Mouse (Mus musculus) midbrain, embryonic 14.5 days (tissue): Measurements from ENCODE around the gene Mtx2. TPM values are rescaled to one million over a fixed set of nuclear protein-coding genes. Genes with fewer than 3 reads are reported as not detected.

ENCODE experiments used
- ATAC-seq: fragments of 200-750 bp; cut with Nextera tagmentation; 2 replicates; pipeline ENCODE4 v1.8.0; 2017; ENCODE audit warnings: moderate number of reproducible peaks, moderate library complexity; ENCODE audit not compliant: low FRiP score, low TSS enrichment
- DNase-seq: peaks from one replicate; pipeline ENCODE4 v3.0.0-alpha.2; 2015
- H3K27ac ChIP-seq: fragments of 300-500 bp; sonication (generic); replicated peaks from 2 replicates; pipeline ENCODE4 v1.5.1; 2014; ENCODE audit warnings: mild to moderate bottlenecking, low read depth, low read length, moderate library complexity
- H3K27me3 ChIP-seq: fragments of 300-500 bp; sonication (generic); 2 replicates; pipeline ENCODE4 v1.6.1; 2014; ENCODE audit warnings: low read length, control low read depth, mixed read lengths; ENCODE audit not compliant: control insufficient read depth, insufficient read depth
- H3K36me3 ChIP-seq: fragments of 300-500 bp; sonication (generic); 2 replicates; pipeline ENCODE4 v1.6.1; 2014; ENCODE audit warnings: low read length, control low read depth; ENCODE audit not compliant: control insufficient read depth, insufficient read depth
- H3K4me1 ChIP-seq: fragments of 300-500 bp; sonication (generic); 2 replicates; pipeline ENCODE4 v1.6.1; 2014; ENCODE audit warnings: mild to moderate bottlenecking, antibody characterized with exemption, low read length, control low read depth; ENCODE audit not compliant: control insufficient read depth, insufficient read depth
- H3K4me2 ChIP-seq: fragments of 300-500 bp; sonication (generic); 2 replicates; pipeline ENCODE4 v1.6.1; 2014; ENCODE audit warnings: mild to moderate bottlenecking, low read length, moderate library complexity
- H3K4me3 ChIP-seq: fragments of 300-500 bp; sonication (generic); replicated peaks from 2 replicates; pipeline ENCODE4 v1.5.1; 2014; ENCODE audit warnings: low read depth, low read length
- H3K9ac ChIP-seq: fragments of 300-500 bp; sonication (generic); replicated peaks from 2 replicates; pipeline ENCODE4 v1.6.1; 2014; ENCODE audit warnings: mild to moderate bottlenecking, low read length, moderate library complexity
- H3K9me3 ChIP-seq: fragments of 300-500 bp; sonication (generic); 2 replicates; pipeline ENCODE4 v1.6.1; 2016; ENCODE audit warnings: low read length, control low read depth, mixed read lengths; ENCODE audit not compliant: control insufficient read depth
- WGBS: fragments of 180-500 bp; shearing (Covaris S2); extraction: QIAGEN DNeasy Blood & Tissue Kit; methylation state at CpG from one replicate; pipeline ENCODE4 v1.1.7; 2014; 5-methylcytosine and 5-hydroxymethylcytosine counted together
- polyA plus RNA-seq: library from polyadenylated mRNA; unstranded; fragments of >200 nt; fragmentation: Nextera tagmentation; extraction: Ambion mirVana; gene quantifications from 2 replicates; pipeline ENCODE4 v1.2.1, GENCODE M21; 2014

The Mtx2 gene
- polyA plus RNA-seq, 1 experiment from 2014 or later: 167 TPM

- Histone ChIP-seq H3K27me3 (no peaks in the 10 kb centered on the region), H3K9ac (no peak overlapping the region), H3K9me3 (no peaks in the 10 kb centered on the region), H3K27ac (no peak overlapping the region), H3K4me2 (no peak overlapping the region), H3K4me1 (no peaks in the 10 kb centered on the region), H3K36me3 (no peaks in the 10 kb centered on the region), H3K4me3 (no peak overlapping the region)
- no peak for DNase-seq
- no peak for ATAC-seq
- 32% methylated on average over 5 of the region's 5 CpGs for WGBS
Measured at GRCm38 (mm10) chr2:74899973-74900372, 74.4 kb downstream of the Mtx2 start.

- Histone ChIP-seq H3K4me2 (no peak overlapping the region), H3K4me1 (no peaks in the 10 kb centered on the region), H3K36me3 (no peaks in the 10 kb centered on the region), H3K4me3 (no peak overlapping the region), H3K27ac (no peak overlapping the region), H3K9ac (no peak overlapping the region), H3K9me3 (no peaks in the 10 kb centered on the region), H3K27me3 (no peaks in the 10 kb centered on the region)
- WGBS: 68% methylated on average over 3 of the region's 3 CpGs
- no peak for DNase-seq
- ATAC-seq: no peak
Measured at GRCm38 (mm10) chr2:74901764-74902295, 76.2 kb downstream of the Mtx2 start.

GRCm38 (mm10) chr2:74907368-74908291 lies 82.0 kb downstream of the Mtx2 start:
- WGBS: 65% methylated on average over 19 of the region's 19 CpGs
- Histone ChIP-seq H3K27ac (no peak overlapping the region), H3K9ac (no peak overlapping the region), H3K4me2 (peak overlapping the region; percentile 21; the same call in 1 of the 2 replicates), H3K4me3 (no peak overlapping the region), H3K9me3 (no peaks in the 10 kb centered on the region), H3K27me3 (no peaks in the 10 kb centered on the region), H3K4me1 (no peaks in the 10 kb centered on the region), H3K36me3 (no peaks in the 10 kb centered on the region)
- ATAC-seq (no peak), DNase-seq (peak; percentile 19)

GRCm38 (mm10) chr2:74912031-74912430 lies 86.4 kb downstream of the Mtx2 start:
- Histone ChIP-seq H3K9me3 (no peaks in the 10 kb centered on the region), H3K36me3 (no peaks in the 10 kb centered on the region), H3K27me3 (no peaks in the 10 kb centered on the region), H3K4me3 (no peak overlapping the region), H3K4me2 (no peak overlapping the region), H3K9ac (no peak overlapping the region), H3K27ac (no peak overlapping the region), H3K4me1 (no peaks in the 10 kb centered on the region)
- no peak for ATAC-seq
- DNase-seq: no peak
- WGBS: 86% methylated on average over 7 of the region's 7 CpGs

GRCm38 (mm10) chr2:74917880-74918537 lies 92.4 kb downstream of the Mtx2 start:
- WGBS: 74% methylated on average over 9 of the region's 9 CpGs
- DNase-seq: no peak

GRCm38 (mm10) chr2:74925968-74926814 lies 100.6 kb downstream of the Mtx2 start:
- ATAC-seq (no peak), DNase-seq (no peak)
- H3K9me3 ChIP-seq: no peaks in the 10 kb centered on the region
- no peak overlapping the region for H3K4me3 ChIP-seq
- H3K36me3 ChIP-seq: no peaks in the 10 kb centered on the region
- H3K27ac ChIP-seq: no peak overlapping the region
- 87% methylated on average over 22 of the region's 22 CpGs for WGBS
- no peaks in the 10 kb centered on the region for H3K27me3 ChIP-seq
- no peaks in the 10 kb centered on the region for H3K4me1 ChIP-seq
- no peak overlapping the region for H3K4me2 ChIP-seq
- H3K9ac ChIP-seq: no peak overlapping the region

More at GRCm38 (mm10) chr2:74917880-74918537, 92.4 kb downstream of the Mtx2 start:
- H3K36me3 ChIP-seq: no peaks in the 10 kb centered on the region
- no peaks in the 10 kb centered on the region for H3K27me3 ChIP-seq
- no peak for ATAC-seq
- no peak overlapping the region for H3K27ac ChIP-seq
- H3K9ac ChIP-seq: no peak overlapping the region
- H3K4me3 ChIP-seq: no peak overlapping the region
- no peaks in the 10 kb centered on the region for H3K4me1 ChIP-seq
- H3K9me3 ChIP-seq: no peaks in the 10 kb centered on the region
- no peak overlapping the region for H3K4me2 ChIP-seq

Other genes starting within 250 kb of the Mtx2 start
- 58.2 and 61.4 TPM in 2 replicates for gene Lnpk, start 246.4 kb upstream of the Mtx2 start, polyA plus RNA-seq
- gene Evx2, start 166.2 kb upstream of the Mtx2 start, polyA plus RNA-seq: 1.2 and 1.7 TPM in 2 replicates
- 0.11 TPM in 1 of 2 replicates, not detected in the other for gene Hoxd13, start 157.5 kb upstream of the Mtx2 start, polyA plus RNA-seq
- gene Hoxd12, start 150.8 kb upstream of the Mtx2 start, polyA plus RNA-seq: not detected in 2 replicates
- gene Hoxd11, start 146.2 kb upstream of the Mtx2 start, polyA plus RNA-seq: not detected in 2 replicates
- gene Hoxd10, start 133.9 kb upstream of the Mtx2 start, polyA plus RNA-seq: not detected in 2 replicates
- not detected in 2 replicates for gene Hoxd9, start 128.1 kb upstream of the Mtx2 start, polyA plus RNA-seq
- not detected in 2 replicates for gene Hoxd8, start 121.2 kb upstream of the Mtx2 start, polyA plus RNA-seq
- gene Hoxd3, start 113.9 kb upstream of the Mtx2 start, polyA plus RNA-seq: not detected in 2 replicates
- not detected in 2 replicates for gene Hoxd4, start 113.9 kb upstream of the Mtx2 start, polyA plus RNA-seq
- not detected in 2 replicates for gene Gm28230, start 99.1 kb upstream of the Mtx2 start, polyA plus RNA-seq
- not detected in 2 replicates for gene Hoxd1, start 62.8 kb upstream of the Mtx2 start, polyA plus RNA-seq